Mouse (Mus musculus) WW6 (cell line): ENCODE results near the gene Kcnip1.

Source experiments
- DNase-seq: peaks from one replicate; pipeline ENCODE4 v3.0.0-alpha.2; 2013; ENCODE audit warnings: low read depth, low spot score

The Kcnip1 gene

DNA sequence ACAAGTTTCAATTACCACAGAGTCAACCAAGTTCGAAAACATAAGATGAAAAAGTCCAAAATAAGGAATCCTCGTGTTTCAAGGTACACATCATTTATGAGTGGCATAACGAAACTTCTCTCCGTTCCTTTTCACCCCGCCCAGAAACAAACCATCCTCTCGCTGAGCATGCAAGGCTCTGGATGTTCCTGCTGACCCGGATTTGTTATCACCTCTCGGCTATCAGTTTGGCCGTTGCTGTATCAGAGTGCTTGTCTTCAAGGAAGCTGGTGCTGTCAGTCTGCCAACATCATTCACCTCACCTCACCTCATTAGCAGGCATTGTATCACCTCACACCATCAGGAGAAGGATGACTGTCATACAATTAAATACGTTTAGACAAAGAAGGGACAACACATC, 90.6 kb downstream of the Kcnip1 start:
- DNase-seq: no peak

DNA sequence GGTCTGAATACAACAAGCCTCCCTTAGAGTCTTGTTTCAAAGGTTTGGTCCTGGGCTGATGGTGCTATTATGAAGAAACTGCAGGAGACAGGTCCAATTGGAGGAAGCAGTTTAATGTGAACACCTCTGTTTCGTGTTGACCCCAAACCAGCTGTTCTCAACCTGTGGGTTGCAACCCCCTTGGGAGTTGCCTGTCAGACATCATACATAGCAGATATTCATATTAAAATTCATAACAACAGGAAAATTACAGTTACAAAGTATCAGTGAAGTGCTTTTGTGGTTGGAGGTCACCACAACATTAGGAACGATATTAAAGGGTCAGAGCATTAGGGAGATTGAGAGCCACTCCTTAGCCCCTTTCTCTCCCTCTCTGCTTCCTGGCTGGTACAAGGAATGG, 91.2 kb downstream of the Kcnip1 start:
- DNase-seq: no peak

DNA sequence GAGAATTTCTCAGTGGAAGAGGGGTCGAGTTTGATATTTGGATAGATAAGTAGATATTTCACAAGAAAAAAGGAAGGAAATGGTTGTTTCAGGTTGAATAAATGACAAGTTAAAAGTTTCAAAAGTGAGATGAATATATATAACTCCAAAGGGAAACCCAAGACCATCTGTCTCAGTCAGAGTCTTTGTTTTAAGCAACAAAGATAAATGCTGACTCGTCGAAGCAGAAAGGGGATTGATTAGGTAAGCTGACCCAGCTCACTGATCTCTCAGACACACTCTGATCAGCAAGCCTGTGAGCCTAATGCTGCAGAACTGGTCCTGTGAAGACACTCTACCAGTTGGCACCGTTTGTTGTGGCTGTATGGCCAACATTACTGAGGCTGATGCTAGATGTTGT, 101.9 kb downstream of the Kcnip1 start:
- no peak for DNase-seq

DNA sequence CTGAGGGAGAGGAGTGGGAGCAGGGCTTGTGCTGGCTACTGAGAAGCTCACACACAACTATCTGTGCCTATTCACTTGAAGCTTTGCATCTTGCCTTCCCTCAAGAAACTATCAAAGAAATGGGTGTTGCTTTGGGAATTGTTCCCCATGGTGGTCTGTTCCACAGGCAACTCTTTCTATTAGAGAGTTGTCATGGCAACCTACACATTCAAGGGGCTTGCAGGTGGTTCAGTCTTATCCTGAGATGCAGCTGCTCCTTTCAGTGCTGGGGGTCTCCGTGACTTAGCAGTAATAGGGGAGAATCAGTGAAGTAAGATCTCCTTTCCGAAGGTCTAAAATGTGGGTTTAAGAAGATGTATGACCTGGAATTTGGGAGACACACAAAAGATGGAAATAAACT, 102.6 kb downstream of the Kcnip1 start:
- no peak for DNase-seq

DNA sequence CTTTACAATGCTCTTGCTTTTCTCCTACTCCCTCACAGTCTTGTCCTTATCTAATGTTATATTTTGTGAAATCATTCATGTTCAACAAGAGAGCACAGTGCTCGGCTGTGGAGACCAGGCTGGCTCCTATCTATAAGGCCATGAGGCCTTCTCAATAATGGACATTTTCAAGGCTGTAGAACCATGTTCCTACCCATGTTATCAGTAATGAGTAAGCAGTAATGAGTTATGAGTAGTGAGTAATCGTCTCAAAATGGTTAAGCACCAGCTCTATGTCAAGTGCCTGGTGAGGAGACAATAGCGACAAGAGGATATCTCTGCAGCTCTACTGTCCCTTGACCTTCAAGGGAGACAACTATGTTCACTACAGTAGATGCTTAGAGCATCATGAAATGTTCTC, 105.3 kb downstream of the Kcnip1 start:
- DNase-seq: no peak

DNA sequence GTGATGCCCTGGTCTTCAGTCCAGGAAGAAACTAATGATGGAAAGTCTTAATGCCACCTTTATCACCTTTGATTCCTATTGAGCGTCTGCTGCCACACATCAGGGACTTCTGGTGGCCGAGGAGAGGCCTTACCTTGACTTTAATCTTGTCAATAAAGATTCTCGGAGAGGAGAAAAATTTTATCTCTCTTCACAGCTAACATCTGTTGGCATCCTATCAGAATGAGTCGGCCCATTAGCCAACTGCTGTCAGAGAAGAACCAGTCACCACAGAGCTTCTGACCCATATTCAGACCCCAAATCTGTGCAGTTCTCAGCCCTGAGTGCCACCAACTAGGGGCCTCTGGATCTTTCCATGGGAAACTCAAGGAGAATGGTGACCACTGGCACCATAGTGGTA, 107.0 kb downstream of the Kcnip1 start:
- no peak for DNase-seq

DNA sequence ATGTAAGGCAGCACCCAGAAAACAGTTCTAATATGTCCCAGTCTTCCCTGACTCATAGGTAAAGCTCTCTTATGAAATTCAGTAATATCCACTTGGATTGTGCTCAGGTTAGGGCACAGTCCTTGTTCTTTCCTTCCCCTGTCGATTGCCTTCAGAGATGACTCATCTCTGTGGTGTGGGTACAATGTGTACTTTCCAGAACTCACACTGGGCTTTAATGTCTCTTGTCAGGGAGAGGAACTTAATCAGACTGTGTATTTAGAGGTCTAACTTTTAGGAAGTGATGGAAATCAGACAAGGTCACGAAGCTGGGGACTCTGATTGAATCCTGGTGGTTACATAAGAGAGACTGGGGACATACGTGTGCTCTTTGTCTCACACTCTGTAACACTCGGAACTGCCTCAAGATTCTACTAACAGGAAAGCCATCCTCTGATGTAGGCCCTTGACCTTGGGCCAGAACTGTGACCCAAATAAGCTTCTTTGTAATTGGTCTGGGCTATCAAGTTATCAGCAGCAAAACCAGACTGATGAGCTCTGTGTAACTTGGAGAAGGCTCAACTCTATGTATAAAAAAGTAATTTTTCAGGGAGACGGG, 110.1 kb downstream of the Kcnip1 start:
- no peak for DNase-seq

DNA sequence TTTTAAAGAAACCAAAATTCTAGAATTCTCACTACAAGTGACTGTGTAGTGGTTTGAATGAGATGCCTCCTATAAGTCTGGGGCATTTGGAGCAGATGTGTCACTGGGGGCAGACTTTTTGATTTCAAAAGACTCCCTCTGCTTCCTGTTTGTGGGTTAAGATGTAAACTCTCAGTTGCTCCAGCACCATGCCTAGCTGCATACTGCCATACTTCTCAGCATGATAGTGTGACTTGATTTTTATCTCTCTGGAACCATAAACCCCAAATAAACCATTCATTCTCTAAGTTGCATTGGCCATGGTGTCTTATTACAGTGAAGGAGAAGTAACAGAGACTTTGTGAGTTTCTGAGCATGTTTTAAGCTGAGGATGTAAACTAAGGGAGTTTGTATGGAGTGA, 118.0 kb downstream of the Kcnip1 start:
- no peak for DNase-seq

DNA sequence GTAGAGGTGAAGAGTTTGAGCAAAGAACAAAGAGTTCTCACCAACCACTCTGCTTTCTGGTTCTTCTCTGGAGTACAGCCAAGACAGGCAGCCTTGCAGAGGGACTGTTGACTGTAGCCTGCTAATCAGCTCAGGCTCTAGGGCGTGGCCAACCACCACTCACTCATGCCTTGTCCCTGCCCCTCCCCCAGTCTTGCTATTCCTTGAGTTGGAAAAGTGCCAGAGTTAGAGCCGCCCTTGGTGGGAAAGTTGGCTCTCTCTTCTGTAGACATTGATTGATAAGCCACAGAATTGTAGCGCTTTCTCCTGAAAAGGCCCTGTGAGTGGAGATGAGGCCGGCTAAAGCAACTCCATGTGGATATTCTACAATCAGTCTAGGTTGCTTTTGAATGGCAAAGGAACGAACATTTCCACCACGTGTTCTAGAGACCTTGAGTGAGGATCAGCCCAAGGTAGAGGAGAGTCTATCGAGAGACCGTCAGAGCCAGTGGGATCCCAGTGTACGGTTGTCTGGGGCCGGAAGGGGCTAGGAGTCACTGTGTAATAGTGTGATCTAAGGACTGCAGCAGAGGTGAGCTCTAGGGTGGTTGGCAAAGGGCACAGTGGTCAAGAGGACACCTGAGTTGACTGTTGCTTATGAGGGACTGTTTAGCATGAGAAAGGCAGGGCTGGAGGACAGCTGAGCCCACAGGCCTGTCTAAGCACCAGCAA, 119.7 kb downstream of the Kcnip1 start:
- no peak for DNase-seq

DNA sequence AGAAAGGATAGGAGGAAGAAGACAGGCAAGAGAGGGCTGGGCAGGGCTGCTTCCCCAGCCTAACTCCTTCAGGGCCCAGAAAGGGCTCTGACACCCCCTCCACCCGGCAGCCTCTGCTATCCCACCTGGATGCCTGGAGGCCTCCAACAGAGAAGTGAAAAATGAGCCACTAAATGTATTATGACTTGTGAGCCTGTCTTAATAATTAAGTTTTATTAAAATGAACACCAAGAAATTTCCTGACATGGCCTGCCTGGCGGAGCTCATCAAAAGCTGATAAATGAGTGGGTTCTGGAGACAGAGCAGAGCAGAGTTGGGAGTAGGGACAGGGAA, 120.3 kb downstream of the Kcnip1 start:
- DNase-seq: no peak

DNA sequence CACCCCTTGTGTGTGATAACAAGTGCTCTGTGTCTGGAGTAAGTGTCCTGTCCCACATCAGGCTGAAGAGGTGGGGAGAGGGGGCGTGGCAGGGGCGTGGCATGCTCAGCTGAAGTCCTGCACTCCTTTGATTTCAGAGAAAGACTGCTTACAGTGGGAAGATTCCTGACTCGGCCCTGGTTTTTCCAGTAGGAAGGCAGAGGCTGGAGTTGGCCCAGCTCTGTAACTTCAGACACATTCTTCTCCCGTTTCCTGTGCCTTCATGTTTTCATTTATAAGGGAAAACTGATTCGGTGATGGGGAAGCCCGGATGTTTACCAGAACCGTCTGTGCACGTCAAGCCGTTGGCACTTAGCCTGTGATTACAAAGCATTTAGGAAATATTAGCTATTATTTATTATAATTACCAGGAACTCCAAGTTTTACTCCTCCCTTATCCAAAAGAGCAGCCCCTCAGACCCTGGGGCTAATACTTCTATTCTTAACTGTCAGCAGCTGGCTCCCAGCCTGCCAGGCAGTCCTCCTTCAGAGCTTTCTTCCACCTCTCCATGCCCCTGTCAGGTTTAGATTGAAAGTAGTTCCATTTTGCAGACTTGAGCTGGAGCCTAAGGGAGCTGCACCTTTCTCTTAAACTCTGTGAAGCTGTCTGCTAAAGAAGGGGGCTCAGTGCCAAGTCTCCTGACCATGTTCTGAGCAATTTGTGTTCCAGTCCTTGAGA, 120.8 kb downstream of the Kcnip1 start:
- DNase-seq: no peak

DNA sequence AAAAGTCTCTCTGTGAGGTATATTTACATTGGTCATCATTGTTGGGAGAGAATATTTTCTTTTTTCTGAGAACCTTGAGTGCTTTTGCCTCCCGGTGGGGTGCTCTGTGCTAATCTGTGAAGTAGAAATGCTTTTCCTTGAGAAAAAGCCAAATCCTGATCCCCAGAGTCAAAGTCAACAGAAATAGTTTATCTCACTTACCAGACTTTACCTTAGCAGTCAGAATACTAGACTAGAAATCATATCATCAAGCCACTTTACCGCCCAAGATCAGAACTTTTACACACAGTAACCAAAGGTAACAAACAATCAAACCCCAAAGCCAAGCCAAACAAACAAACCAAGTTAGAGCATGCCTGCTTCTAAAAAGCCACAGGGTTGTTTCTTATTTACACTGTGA, 122.7 kb downstream of the Kcnip1 start:
- no peak for DNase-seq

DNA sequence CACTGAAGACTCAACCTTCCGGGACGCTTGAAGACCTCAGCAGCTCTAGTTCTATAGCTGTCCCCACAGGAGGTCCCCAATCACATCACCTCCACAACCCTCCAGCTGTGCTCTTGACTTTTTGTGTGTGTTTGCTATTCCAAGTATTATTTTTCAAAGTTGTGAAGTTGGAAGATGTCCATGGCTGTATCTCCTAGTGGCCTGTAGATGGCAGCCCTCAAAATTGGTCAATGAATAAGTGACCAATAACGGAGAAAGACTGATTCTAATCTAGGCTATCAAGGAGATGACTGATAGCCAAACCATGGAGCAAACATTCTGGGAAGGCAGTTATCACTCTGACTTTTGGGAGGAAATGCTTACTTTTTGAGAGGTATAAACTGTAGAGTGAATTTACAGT, 123.4 kb downstream of the Kcnip1 start:
- DNase-seq: no peak

DNA sequence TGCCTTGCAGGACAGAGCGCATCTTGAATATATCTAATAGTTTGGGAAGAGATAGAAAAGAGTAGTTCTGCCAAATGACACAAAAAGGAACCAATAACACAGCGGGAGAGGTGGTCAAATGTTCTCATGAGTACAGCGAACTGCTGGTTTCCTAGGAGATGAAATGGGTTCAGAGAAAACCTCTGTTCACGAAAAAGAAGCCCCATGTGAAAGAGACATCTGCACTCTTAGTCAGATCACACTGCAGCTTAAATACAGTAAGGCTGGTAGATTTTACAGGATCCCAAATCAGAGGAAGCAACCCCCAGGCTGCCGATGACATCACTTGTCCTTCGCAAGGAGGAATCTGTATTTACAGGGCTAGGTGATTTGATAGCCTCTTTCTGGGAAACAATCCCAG, 126.2 kb downstream of the Kcnip1 start:
- DNase-seq: no peak

DNA sequence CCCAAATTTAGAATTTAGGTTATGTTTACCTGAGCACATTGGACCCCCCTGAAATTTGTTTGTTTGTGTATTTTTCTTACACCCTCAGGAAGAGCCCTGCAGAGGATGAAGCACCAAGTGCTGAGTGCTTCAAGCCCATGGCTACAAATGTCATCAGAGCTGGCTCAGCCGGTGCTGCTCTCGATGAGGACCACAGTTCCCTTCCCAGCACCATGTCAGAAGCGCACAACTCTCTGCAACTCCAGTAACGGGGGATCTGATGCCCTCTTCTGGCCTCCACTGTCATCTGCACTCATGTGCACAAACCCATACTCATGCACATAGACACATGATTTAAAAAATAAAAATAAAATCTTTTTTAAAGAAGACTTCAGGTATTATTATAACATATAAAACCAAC, 128.7 kb downstream of the Kcnip1 start:
- DNase-seq: no peak

DNA sequence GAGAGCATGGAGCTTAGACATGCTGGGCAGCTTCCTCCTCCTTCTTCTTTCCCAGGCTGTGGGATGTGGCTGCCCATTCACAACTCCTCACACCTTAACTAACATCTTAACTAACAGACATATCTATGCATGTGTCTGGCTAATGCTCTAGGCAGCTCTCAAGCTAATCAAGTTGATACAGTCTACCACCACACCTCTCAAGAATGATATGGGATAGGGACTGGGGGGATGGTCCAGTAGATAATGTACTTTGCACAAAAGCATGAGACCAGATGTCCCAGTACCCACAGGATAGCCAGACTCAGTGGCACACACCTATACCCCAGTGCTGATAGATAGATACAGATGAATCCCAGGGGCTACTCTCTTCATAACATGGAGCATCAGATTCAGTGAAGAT, 131.1 kb downstream of the Kcnip1 start:
- DNase-seq: no peak

DNA sequence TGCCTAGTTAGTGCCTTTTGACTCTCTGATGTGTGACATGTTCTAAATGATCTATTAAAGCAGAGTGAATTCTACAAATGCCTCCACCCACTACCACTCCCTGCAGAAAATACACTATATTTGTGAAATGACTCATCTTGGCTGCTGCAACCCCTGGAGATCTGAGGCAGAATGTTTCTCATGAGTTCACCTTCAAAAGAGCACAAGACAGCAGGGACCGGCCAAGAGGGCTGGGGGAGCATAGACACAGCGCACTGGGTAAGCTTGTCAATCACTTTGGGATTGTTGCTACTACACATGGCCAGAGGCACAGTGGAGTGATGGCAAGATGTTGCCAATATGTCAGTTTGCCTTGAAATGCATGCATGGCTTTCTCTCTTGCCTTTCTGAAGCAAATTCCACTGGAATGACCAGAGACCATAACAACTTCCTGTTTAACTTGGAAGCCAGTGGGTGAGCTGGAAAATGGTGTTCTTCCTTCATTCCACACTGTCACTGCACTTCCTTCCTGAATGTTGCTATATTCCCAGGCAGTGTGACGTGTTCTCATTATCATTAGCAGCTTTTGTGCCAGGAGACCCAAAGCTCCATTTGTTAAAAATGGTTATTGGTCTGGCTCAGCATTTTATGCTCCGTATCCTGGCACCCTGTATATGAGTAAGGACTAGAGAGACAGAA, 131.9 kb downstream of the Kcnip1 start:
- no peak for DNase-seq

DNA sequence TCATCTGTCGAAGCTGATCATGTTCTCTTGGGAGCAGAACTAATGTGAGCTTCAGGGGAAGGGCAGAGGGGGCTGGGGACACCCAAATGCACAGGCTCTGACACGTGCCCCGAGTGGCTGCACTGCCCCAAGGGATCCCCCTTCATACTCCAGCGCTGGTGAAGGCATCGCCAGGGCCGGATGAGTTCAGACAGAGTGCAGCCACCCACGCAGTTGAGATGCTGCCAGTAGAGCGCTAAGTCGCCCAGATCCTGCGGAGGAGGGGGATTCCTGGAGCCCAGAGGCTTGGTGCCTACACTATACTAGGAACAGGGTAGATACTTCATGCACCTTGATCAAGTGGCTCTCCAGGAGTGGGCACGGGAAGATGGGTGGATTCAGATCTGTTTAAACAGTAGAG, 143.3 kb downstream of the Kcnip1 start:
- DNase-seq: no peak

DNA sequence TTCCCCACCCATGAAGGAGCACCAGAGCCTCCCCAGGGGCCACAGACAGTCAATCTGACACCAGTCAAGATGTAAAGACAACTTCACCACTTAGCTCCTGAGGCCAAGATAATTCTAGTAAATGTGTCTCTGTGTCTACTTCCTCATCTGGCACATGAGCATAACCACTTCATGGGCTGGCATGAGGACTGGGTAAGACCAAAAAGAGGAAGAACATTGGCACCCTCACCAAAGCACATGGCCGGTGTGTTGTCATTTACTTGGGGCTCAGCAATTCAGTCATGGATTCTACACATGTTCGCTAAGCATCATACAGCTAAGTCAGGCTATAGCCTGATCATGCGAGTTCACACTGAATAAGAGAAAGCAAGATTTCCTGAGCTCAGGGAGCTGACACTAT, 144.3 kb downstream of the Kcnip1 start:
- no peak for DNase-seq

DNA sequence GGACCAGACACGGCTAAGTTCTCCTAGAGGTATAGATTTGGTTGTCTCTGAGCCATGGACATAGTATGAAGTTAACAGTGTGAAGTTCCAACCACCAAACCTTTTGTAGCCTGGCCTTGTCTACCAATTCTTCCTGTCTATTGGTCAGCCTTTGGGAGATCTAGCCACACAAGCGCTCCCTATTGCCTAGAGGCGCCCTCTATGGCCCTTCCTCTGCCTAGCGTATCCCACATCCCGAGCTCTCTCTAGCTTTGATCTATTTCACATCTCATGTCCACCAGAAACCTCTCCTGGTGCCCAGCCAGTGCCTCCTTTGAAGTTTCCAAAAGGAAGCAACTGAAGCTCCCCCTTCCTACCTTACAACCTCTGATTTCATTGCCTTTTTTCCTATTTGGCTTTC, 147.0 kb downstream of the Kcnip1 start:
- no peak for DNase-seq

DNA sequence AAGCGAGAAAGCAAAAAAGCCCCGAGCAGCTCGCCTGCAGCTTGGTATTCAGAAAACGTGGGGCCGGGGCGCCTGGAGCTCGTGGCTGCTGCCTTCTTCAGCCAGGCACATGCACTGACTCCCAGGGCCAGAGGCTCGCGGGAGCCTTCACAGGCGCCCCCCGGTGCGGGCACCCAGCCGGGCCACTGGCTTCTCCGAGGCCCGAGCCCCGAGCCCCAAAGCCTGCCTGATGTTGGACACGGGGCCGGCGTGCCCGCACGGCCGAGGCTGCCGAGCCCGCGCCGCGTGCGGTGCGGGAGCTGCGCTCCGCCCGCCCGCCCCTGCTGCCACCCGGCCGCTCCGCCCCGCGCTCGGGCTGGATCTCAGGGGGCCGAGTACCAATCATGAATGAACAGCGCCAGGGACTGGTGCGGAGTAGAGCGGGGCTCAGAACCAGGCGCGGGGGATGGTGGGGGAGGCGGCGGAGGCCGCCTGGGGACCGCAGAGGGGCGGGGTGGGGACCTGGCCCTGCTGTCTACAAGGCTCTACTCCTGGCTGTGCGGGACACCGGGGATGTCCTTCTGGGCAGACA, 149.6 kb downstream of the Kcnip1 start:
- DNase-seq: peak; percentile 29

DNA sequence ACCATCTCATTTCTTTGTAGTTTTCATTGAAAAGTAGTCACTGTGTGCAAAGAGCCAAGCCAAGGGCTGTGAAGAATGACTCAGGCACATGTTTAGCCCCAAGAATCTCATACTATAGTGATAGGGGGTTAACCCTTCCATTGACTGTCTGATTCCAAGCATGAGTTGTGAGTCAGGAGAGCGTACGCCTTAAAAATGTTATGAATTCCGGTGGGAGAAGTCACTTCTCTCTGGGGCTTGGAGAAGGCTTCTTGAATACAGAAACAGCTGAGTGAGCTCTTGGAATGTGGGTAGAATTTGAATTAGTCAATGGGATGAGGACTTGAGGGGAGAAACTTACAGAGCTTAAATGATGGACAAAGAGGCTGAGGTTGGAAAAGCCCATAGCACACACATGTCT, 153.9 kb downstream of the Kcnip1 start:
- DNase-seq: no peak
